Mouse (Mus musculus): ENCODE measurements around the gene Psmb3.

Psmb3 gene

GRCm38 (mm10) chr11:97669268-97669667 lies 33.9 kb upstream of the Psmb3 start:
- DNase-seq = no peak

- DNase-seq = peak; percentile 91
Observed at GRCm38 (mm10) chr11:97669829-97670228, 33.4 kb upstream of the Psmb3 start.

DNA sequence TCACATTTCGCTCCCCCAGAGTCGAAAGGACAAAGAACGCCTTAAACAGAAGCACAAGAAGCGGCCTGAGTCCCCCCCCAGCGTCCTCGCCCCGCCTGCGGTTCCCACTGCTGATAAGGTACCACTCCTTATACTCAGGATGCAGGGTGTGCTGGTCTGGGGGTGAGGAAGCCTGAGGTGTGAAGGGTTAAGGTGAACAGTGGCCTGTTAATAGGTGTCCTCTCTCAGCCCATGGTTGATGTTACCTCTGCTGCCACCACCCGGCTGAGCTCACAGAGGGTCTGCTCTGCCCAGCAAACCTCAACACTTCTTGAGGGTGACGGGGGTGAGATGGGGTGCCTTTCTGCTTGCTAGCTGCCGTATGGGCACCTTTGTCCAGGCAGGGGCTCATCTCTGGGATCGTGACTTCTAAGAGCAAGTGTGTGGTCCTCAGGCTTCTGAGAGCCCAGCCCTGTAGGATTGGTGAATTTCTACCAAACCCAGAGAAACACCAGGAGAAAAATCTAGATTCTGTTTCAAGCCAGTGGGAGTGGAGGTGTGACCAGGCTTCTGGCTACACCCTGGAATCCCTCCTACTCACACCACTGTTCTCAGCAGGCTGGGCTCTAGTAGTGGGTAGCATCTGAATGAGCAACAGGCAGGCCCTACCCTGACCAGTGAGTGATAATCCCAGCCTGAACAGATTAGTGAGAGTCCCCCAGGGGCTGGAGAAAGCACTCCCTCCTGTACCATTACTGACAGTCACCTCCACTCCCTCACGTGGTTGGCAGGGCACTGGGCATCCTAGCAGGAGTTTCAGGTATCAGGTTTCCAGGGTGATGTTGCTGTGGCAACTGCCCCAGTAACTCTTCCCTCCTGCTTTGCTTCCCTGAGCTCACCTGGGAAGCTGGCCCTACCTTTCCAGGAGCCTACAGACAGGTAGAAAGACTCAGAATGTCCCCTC lies 32.7 kb upstream of the Psmb3 start:
- DNase-seq = no peak

GRCm38 (mm10) chr11:97671177-97671527 lies 32.0 kb upstream of the Psmb3 start:
- DNase-seq = no peak

DNA sequence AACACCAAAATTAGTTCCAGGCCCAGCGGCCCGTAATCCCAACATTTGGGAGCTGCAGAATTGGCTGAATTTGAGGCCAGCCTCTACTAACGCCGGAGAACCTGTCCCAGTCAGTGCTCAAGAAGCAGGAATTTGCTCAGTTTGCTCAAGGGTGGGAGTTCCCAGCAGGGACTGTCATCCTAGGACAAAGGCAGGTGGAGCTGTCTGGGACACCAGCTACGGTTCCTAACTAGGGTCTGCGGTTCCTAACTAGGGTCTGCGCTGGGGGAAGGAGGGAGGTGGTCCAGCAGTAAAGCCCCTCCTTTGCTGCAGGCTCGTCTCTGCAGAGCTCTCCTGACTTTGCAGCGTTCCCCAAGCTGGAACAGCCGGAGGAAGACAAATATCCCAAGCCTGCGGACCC lies 30.1 kb upstream of the Psmb3 start:
- DNase-seq = no peak

DNA sequence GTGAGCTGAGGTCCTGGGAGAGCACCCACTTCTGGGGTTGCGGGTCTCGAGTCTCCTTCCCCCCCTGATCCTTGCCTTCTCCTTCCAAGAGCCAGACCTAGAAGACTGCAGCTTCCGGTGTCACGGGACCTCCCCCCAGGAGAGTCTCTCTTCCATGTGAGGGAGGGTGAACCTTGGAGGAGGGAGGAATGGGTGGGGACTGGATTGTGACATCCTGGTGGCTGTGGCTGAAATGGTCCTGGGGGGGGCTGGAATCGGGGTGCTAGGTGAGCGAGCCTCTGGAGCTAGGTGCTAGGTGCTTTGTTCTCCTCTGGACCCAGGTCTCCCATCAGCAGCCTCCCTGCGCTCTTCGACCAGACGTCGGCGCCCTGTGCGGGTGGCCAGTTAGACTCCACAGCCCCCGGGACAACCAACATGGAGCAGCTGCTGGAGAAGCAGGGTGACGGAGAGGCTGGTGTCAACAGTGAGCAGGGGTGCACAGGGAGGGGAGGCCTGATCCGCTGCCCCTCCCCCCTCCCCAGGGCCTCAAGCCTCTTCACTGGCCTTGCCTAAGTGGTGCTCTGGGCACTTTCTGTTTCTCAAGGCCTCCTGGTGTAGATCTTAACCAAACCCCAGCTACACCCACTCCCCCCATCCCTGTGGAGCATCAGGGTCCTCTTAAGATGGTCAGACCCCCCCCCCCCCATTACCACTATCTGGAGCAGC lies 27.0 kb upstream of the Psmb3 start:
- DNase-seq = no peak

DNA sequence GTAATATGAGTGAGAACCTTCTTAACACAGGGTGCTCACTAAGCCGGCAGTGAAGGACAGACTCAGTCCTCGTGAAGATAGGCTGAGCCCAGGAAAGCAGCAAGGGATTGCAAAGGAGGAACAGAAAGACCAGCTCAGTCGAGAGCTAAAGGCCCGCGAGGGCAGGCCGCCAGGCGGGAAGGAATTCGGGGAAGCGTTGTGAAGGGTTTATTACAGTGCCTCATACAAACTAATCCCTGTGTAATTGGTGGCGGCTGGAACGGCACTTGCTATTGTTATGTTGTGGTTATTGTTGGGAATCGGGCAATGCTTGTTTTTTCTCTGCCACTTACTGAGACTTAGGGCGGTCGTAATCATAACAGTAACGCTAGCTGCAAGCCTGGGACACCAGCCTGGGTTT lies 25.8 kb upstream of the Psmb3 start:
- DNase-seq = no peak

- DNase-seq = no peak
Observed at GRCm38 (mm10) chr11:97677842-97678241, 25.4 kb upstream of the Psmb3 start.

- no peak for DNase-seq
Observed at GRCm38 (mm10) chr11:97678301-97678700, 24.9 kb upstream of the Psmb3 start.

GRCm38 (mm10) chr11:97680430-97680829 lies 22.8 kb upstream of the Psmb3 start:
- peak; percentile 65 for DNase-seq

- no peak for DNase-seq
Observed at GRCm38 (mm10) chr11:97682504-97683055, 20.6 kb upstream of the Psmb3 start.

GRCm38 (mm10) chr11:97684063-97684680 lies 19.0 kb upstream of the Psmb3 start:
- DNase-seq = no peak

- DNase-seq = no peak
Observed at GRCm38 (mm10) chr11:97684766-97685165, 18.4 kb upstream of the Psmb3 start.

GRCm38 (mm10) chr11:97685613-97686321 lies 17.4 kb upstream of the Psmb3 start, which contains the start of gene Cisd3:
TSS of gene Cisd3 (plus strand) at chr11:97685826.
- peak; percentile 98 for DNase-seq

DNA sequence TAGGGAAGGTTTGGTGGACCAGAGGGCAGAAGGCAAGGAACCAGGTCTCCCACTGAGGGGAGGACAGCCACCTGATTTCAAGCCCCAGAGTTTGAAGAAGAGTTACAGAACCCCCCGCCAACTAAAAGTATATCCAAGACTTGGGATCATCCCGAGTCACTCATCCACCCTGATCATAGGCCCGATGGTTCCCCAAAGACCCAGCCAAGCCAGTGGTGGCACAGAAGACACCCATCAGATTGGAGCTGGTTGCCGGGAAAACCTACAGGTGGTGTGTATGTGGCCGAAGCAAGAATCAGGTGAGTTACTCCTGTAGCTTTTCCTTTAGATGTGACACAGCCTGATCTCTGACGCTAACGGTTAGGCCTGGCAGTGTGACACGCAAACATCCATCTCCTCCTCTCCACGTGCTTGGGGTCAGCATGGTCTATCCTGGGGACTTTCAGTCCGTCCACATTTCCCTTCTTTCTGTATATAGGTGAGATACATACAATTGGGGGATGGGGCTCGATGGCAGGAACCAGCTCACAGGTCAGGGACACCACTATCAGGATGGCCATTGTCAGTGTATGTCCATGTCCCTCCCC lies 16.8 kb upstream of the Psmb3 start:
- no peak for DNase-seq

DNA sequence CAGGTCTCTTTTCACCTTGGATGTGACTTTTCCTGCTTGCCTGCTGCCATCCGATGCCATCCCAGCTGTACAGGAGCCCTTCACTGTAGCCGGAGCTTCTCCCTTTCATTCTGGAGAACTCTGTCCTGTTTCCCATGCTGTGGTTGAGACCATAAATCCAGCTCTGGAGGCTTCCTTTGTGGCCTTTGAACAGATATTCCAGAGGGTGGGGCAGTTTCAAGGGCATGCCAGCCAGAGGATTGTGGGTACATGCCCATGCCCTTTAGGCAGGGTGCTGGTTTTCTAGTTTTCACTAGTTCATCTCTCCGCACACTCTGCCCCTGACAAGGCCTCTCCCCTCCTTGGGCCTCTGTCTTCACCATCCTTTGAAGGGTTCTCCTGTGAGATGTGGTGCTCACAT lies 16.1 kb upstream of the Psmb3 start:
- no peak for DNase-seq

- DNase-seq = peak; percentile 79
Observed at GRCm38 (mm10) chr11:97689861-97690260, 13.3 kb upstream of the Psmb3 start.

DNA sequence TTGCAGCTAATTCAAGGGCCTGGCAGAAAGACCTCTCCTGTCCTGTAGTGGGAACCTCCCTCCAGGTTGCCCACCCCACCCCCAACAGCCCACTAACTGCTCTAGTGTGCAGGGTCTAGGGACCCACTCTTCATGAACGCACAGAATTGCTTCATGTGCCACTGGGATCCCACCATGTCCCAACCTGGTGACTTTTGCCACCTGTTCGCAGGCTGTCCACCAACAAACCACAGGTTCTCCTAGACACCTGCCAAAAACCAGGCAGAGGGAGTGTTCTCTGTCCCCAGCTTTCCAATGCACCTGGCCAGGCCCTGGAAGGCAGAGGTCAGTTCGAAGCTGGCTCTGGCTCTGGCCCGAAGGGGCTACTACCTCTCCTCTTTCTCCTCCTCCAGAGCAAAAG lies 8.8 kb upstream of the Psmb3 start:
- no peak for DNase-seq

DNA sequence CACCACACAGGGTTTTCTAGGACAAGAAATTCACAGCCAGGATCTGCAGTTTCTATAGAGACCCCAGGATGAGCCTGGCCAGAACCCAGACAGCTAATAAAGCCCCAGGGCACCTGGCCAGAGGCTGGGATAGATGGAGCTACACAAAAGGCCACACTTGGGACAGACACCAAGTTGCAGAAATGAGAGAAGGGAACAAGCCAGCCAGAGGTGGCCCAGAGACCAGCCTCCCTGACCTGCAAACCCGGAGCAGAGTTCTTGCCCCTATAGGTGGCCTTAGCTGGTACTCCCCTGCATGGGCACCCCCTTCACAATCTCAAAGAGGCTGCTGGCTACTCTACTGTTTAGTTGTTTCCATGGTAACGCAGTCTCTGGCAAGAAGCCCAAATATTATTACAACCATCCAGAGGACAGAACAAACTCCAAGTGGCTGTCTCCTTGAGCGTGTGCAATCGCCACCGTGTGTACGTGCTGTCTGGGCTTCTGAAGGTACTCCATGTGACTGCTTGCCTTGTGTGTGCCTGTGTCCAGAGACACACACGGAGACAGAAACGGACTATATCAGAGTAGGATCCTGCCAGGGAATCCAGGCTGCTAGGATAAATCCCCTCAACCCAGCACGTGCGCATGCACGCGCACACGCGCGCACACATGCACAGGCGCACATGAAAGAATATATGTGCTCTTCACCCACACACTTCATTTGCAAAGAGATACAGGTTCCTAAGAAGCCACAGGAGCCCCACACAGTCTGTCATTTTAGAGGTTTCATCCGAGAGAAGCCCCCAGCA lies 8.1 kb upstream of the Psmb3 start:
- DNase-seq = peak; percentile 88

- no peak for DNase-seq
Observed at GRCm38 (mm10) chr11:97695712-97696401, 7.3 kb upstream of the Psmb3 start.

DNA sequence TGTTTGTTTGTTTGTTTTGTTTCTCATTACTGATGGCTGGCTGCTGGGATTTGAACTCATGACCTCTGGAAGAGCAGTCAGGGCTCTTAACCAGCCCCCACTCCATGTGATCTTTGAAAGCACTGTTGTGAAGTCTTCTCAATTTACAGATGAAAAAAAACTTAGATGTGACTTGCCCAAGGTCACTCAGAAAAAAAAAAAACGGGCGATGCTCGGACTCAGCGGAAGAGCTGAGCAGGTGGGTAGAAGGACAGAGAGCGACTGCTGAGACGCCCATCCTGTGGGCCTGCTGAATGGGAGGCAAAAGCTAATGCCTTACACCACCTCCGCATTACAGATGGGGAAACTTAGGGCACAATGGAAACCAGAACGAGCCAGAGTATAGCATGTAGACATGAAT lies 6.5 kb upstream of the Psmb3 start:
- no peak for DNase-seq
